ENCODE assay signal across 7 mouse cellular contexts in genomic region chr2:126552357-126553290, GRCm38 (mm10). TPM values are rescaled to one million over a fixed set of nuclear protein-coding genes. Genes with fewer than 3 reads are reported as not detected.
A peak's percentile ranks its signal among the peaks of the same experiment; 100 is the strongest.
DNase-seq lines count a peak whose midpoint lies in the region; ATAC-seq lines count a peak whose summit lies in the region.

TSS of gene Slc27a2 (plus strand) at chr2:126552407.

- H3K4me3 ChIP-seq in embryonic facial prominence, embryonic 13.5 days, result peak within 1 kb of the TSS; percentile 58
- H3K4me3 ChIP-seq in hindbrain, embryonic 14.5 days (replicated peaks; ENCODE audit: low read length), result peak within 1 kb of the TSS; percentile 78

- ATAC-seq in embryonic facial prominence, embryonic 13.5 days (ENCODE audit: insufficient number of reproducible peaks, insufficient read depth, low FRiP score, low TSS enrichment, low read depth), result peak; percentile 69; the same call in 1 of the 2 replicates
- ATAC-seq in hindbrain, embryonic 14.5 days (ENCODE audit: low FRiP score), result peak; percentile 82
- peak; percentile 64 for ATAC-seq in megakaryocyte, adult 5-6 weeks (ENCODE audit: poor library complexity, severe bottlenecking)

- H3K9ac ChIP-seq in embryonic facial prominence, embryonic 13.5 days, result peak within 1 kb of the TSS; percentile 68
- peak within 1 kb of the TSS; percentile 79 for H3K9ac ChIP-seq in hindbrain, embryonic 14.5 days

- H3K4me2 ChIP-seq in embryonic facial prominence, embryonic 13.5 days, result peak within 1 kb of the TSS; percentile 99
- peak within 1 kb of the TSS; percentile 96 for H3K4me2 ChIP-seq in hindbrain, embryonic 14.5 days (replicated peaks)

- no peaks in the 10 kb centered on the region for H3K9me3 ChIP-seq in embryonic facial prominence, embryonic 13.5 days
- no peaks in the 10 kb centered on the region for H3K9me3 ChIP-seq in hindbrain, embryonic 14.5 days (ENCODE audit: control insufficient read depth, low read length)

- peaks cover 14% of the 10 kb centered on the region for H3K4me1 ChIP-seq in embryonic facial prominence, embryonic 13.5 days
- H3K4me1 ChIP-seq in hindbrain, embryonic 14.5 days (replicated peaks; ENCODE audit: control insufficient read depth, insufficient read depth, low read length), result peaks cover 9% of the 10 kb centered on the region

- H3K36me3 ChIP-seq in embryonic facial prominence, embryonic 13.5 days, result no peaks in the 10 kb centered on the region
- H3K36me3 ChIP-seq in hindbrain, embryonic 14.5 days (replicated peaks; ENCODE audit: control insufficient read depth, insufficient read depth), result no peaks in the 10 kb centered on the region

- WGBS in embryonic facial prominence, embryonic 13.5 days, result under 1% methylated on average over 58 of the region's 61 CpGs
- WGBS in hindbrain, embryonic 14.5 days, result under 1% methylated on average over 58 of the region's 61 CpGs

- H3K27me3 ChIP-seq in embryonic facial prominence, embryonic 13.5 days, result peaks cover 64% of the 10 kb centered on the region
- peaks cover 36% of the 10 kb centered on the region for H3K27me3 ChIP-seq in hindbrain, embryonic 14.5 days (ENCODE audit: control insufficient read depth, insufficient read depth, low read length)

- H3K27ac ChIP-seq in embryonic facial prominence, embryonic 13.5 days, result no peak within 1 kb of the TSS
- peak within 1 kb of the TSS; percentile 55; the same call in 1 of the 2 replicates for H3K27ac ChIP-seq in hindbrain, embryonic 14.5 days

- peak; percentile 30 for DNase-seq in CD4-positive helper T cell, adult 2 months (ENCODE audit: low read depth, low spot score)
- peak; percentile 96 for DNase-seq in R1 (ENCODE audit: low read depth, low spot score)
- DNase-seq in hindbrain, embryonic 14.5 days (ENCODE audit: low spot score), result peak; percentile 44
- DNase-seq in left cerebral cortex, adult 18-20 months (ENCODE audit: low spot score in 2 of 2), result peak; percentile 29 to 37
- DNase-seq in right cerebral cortex, postnatal 25 days, result peak; percentile 50

RNA-seq across cellular contexts. Expression of gene Slc27a2, which starts in this region (rescaled TPM):
- 2.9 and 10.8 TPM in 2 replicates for polyA plus RNA-seq in embryonic facial prominence, embryonic 13.5 days (2015; fragmentation: Nextera tagmentation; extraction: Ambion mirVana)
- 9.7 and 13.4 TPM in 2 replicates for polyA plus RNA-seq in hindbrain, embryonic 14.5 days (2014; fragmentation: Nextera tagmentation; extraction: Ambion mirVana)
- total RNA-seq in left cerebral cortex, adult 18-20 months (2021), result 10 to 100 TPM in 1 of 2 experiments, 1 to 10 TPM in 1; 8.7 to 10.4 TPM
- total RNA-seq in megakaryocyte, adult 5-6 weeks (2015), result not detected in 2 replicates
- total RNA-seq in megakaryocyte, adult 5-6 weeks (2017), result 0.07 and 0.53 TPM in 2 replicates

Comparison
In these comparisons a context has a peak if more than half of its experiments do, and no peak if none do; other contexts are left out.
1. RNA of gene Slc27a2 (total RNA-seq): 8.7 to 10.4 TPM in left cerebral cortex, adult 18-20 months; 0.07 to 0.53 TPM in megakaryocyte, adult 5-6 weeks; every median in the first group is over 4 times any median in the second.
2. Peak in ATAC-seq in megakaryocyte, adult 5-6 weeks; RNA of the gene not detected or under 1 TPM.
3. DNase-seq: peak in every context shown above with its lines; median percentile 96 in R1; 50 in right cerebral cortex, postnatal 25 days; 44 in hindbrain, embryonic 14.5 days; 33 in left cerebral cortex, adult 18-20 months; 30 in CD4-positive helper T cell, adult 2 months.
4. Peak in every context shown above with its lines, with median percentiles within 50 percentile points of each other: ATAC-seq.